In genomic region chr16:35153146-35153755, GRCm38 (mm10) we compare ENCODE assay signal across 11 mouse cellular contexts. TPM values are rescaled to one million over a fixed set of nuclear protein-coding genes. Genes with fewer than 3 reads are reported as not detected.
DNase-seq lines count a peak whose midpoint lies in the region; ATAC-seq lines count a peak whose summit lies in the region.
"Had no signal": no experiment of that assay in that cellular context is flagged by ENCODE, and none has a peak within 500 bp of the region (broad histone marks: within the 10 kb centered on the region; RNA-seq: fewer than 3 reads in every experiment).

No protein-coding gene starts in this region.

- WGBS in heart, embryonic 12.5 days, result 8% methylated on average over 12 of the region's 12 CpGs
- WGBS in hindbrain, embryonic 16.5 days, result 7% methylated on average over 12 of the region's 12 CpGs

- H3K4me2 ChIP-seq in heart, embryonic 12.5 days, result peak overlapping the region; percentile 85
- H3K4me2 ChIP-seq in hindbrain, embryonic 16.5 days (ENCODE audit: low read length), result peak overlapping the region; percentile 81

- peaks cover 40% of the 10 kb centered on the region for H3K4me1 ChIP-seq in heart, embryonic 12.5 days (replicated peaks)
- peaks cover 31% of the 10 kb centered on the region for H3K4me1 ChIP-seq in hindbrain, embryonic 16.5 days (ENCODE audit: control insufficient read depth, insufficient read depth, low read depth, low read length)

- DNase-seq in heart, adult 11 months, result no peak
- DNase-seq in retina, embryonic 14.5 days (ENCODE audit: low spot score), result peak; percentile 26
- no peak for DNase-seq in retina, postnatal 1 day
- DNase-seq in ovary, postnatal 14 days (ENCODE audit: low spot score), result no peak
- DNase-seq in liver, result no peak
- DNase-seq in B cell, adult 2 months, result no peak
- DNase-seq: right cerebral cortex, postnatal 4 days; thymus, adult 2 months had no signal

- H3K9me3 ChIP-seq in heart, embryonic 12.5 days (replicated peaks), result no peaks in the 10 kb centered on the region
- H3K9me3 ChIP-seq in hindbrain, embryonic 16.5 days (ENCODE audit: control insufficient read depth, low read length), result no peaks in the 10 kb centered on the region

- H3K27me3 ChIP-seq in heart, embryonic 12.5 days (replicated peaks), result peaks cover 56% of the 10 kb centered on the region
- H3K27me3 ChIP-seq in hindbrain, embryonic 16.5 days (replicated peaks; ENCODE audit: control insufficient read depth, insufficient read depth, low read length), result no peaks in the 10 kb centered on the region; the same call in 1 of the 2 replicates

- ATAC-seq in heart, embryonic 12.5 days (ENCODE audit: insufficient number of reproducible peaks, low FRiP score), result no peak
- ATAC-seq in hindbrain, embryonic 16.5 days, result no peak

- H3K4me3 ChIP-seq in heart, embryonic 12.5 days, result peak overlapping the region; percentile 72; the same call in 1 of the 2 replicates
- H3K4me3 ChIP-seq in hindbrain, embryonic 16.5 days (ENCODE audit: low read length), result no peak overlapping the region

- no peak overlapping the region for H3K27ac ChIP-seq in heart, embryonic 12.5 days (ENCODE audit: poor library complexity, severe bottlenecking)
- H3K27ac ChIP-seq in hindbrain, embryonic 16.5 days (ENCODE audit: low read depth, low read length), result no peak overlapping the region
- H3K27ac ChIP-seq: liver, embryonic 14.5 days had no signal

- H3K36me3 ChIP-seq in heart, embryonic 12.5 days, result no peaks in the 10 kb centered on the region; the same call in 1 of the 2 replicates
- H3K36me3 ChIP-seq in hindbrain, embryonic 16.5 days (ENCODE audit: control insufficient read depth, insufficient read depth, low read length), result no peaks in the 10 kb centered on the region

- no peak overlapping the region for H3K9ac ChIP-seq in heart, embryonic 12.5 days
- no peak overlapping the region; the same call in 1 of the 2 replicates for H3K9ac ChIP-seq in hindbrain, embryonic 16.5 days (ENCODE audit: low read depth, low read length)
- H3K9ac ChIP-seq: liver, embryonic 14.5 days had no signal

RNA-seq across cellular contexts. Expression of gene Adcy5, which starts 1.4 kb away (rescaled TPM):
- polyA plus RNA-seq in heart, embryonic 12.5 days (2016; fragmentation: Nextera tagmentation; extraction: Ambion mirVana), result 7.8 and 8.3 TPM in 2 replicates
- polyA plus RNA-seq in hindbrain, embryonic 16.5 days (2015; fragmentation: Nextera tagmentation; extraction: Ambion mirVana), result 7.0 and 7.2 TPM in 2 replicates
